Mouse (Mus musculus): ENCODE measurements around the gene Sohlh1.

The Sohlh1 gene

GRCm38 (mm10) chr2:25847226-25847625, at the start of gene Sohlh1:
TSS of gene Sohlh1 (minus strand) at chr2:25847248.
- no peak for DNase-seq (ENCODE audit: low spot score)

GRCm38 (mm10) chr2:25892440-25892839, 45.4 kb upstream of the Sohlh1 start:
- no peak for DNase-seq (ENCODE audit: low spot score)

- DNase-seq (ENCODE audit: low spot score), result no peak
Observed at GRCm38 (mm10) chr2:25888144-25888543, 41.1 kb upstream of the Sohlh1 start.

GRCm38 (mm10) chr2:25887226-25887625, 40.2 kb upstream of the Sohlh1 start:
- DNase-seq (ENCODE audit: low spot score), result no peak

- DNase-seq (ENCODE audit: low spot score), result no peak
Observed at GRCm38 (mm10) chr2:25884756-25885155, 37.7 kb upstream of the Sohlh1 start.

DNA sequence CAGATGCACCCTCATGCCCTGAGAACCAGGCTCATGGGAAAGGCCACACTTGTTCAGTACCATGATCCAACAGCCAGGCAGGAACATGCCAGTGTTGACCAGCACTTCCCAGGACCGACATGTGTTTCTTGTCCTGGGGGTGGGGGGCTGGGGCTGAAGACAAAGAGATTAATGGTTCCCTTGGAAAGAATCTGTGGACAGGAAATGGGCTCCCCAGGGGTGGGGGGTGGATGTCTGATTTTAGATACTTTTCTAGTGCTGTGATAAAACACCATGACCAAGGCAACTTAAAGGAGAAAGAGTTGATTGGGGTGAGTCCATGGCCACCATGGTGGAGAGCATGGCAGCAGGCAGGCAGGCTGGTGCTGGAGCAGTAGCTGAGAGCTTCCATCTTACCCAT, 35.2 kb upstream of the Sohlh1 start:
- no peak for DNase-seq (ENCODE audit: low spot score)

DNA sequence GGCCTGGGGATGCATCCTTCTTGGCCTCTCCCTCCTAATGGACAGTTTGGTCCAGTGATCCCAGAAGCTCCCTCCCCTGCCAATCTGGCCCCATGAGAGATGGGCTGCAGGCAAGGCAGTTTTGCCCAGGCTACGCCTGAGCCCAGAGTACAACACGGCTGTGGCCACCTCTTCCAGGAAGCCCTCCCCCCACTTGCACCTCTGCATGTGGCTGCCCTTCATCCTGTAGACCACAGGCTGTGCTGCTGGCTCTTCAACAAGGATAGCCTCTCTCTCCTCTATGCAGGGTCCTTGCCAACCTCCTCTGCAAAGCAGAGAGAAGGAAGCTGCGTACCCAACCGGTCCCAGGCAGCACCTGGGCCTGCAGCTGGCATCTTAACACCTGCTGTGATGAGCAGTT, 32.0 kb upstream of the Sohlh1 start:
- peak; percentile 18 for DNase-seq (ENCODE audit: low spot score)

DNA sequence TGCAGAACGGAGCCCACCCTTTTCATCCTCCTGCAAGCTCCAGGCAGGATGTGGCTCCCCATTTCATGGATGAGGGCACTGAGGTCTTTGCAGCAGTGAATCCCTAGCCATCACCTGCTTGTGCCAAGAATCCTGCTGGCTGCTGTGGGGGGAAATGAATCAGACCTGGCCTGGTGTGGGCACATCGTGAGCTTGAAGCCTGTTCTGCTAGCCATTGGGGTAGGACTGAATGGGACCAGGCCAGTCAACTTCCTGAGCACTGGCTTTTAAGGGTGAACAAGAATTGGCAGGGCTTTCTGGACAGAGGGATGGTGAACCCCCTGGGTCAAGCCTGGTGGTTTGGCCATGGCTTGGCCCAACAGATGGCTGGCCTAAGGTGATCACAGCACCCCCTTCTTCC, 31.5 kb upstream of the Sohlh1 start:
- no peak for DNase-seq (ENCODE audit: low spot score)

- DNase-seq (ENCODE audit: low spot score), result peak; percentile 11
Observed at GRCm38 (mm10) chr2:25877736-25878268, 30.8 kb upstream of the Sohlh1 start.

GRCm38 (mm10) chr2:25877250-25877735, 30.2 kb upstream of the Sohlh1 start:
- DNase-seq (ENCODE audit: low spot score), result no peak

GRCm38 (mm10) chr2:25866656-25867055, 19.6 kb upstream of the Sohlh1 start:
- DNase-seq (ENCODE audit: low spot score), result no peak

DNA sequence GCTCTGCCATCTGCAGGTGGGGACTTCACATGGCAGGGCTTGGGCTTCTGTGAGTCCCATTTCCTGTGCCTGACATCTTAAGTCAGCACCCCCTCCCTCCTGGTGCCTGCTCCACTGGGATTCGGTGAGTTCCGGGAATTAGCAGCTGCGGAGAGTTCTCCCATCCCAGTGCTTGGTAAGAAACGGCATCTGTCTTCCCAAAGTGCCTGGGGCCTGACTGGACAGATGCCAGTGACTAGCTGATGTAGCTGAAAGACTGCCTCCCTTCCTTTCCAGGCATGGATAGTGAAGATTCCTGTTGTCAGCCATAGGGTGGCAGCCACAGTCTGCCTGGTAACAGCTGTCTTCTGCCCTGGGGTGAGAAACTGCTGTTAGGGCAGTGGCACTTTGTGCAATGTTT, 18.4 kb upstream of the Sohlh1 start:
- peak; percentile 67 for DNase-seq (ENCODE audit: low spot score)

DNA sequence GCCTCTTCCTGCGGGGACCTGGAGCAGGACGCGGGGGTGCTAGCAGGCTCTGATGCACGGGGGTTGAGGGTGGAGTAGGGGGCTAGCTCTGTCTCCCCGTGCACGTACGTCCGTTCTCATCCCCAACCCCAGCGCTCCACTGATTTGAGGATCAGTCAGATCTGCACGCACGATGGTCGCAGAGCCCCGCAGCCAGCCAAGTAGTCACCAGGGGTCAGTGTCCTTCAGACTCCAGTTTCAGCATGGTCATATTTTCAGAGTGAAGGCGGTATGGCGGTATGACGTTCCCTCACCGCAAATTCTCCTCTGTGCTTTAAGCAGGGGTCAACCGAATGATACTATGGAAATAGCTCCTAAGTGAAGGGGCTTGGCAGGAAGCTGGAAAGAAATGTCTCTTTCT, 17.2 kb upstream of the Sohlh1 start:
- no peak for DNase-seq (ENCODE audit: low spot score)

DNA sequence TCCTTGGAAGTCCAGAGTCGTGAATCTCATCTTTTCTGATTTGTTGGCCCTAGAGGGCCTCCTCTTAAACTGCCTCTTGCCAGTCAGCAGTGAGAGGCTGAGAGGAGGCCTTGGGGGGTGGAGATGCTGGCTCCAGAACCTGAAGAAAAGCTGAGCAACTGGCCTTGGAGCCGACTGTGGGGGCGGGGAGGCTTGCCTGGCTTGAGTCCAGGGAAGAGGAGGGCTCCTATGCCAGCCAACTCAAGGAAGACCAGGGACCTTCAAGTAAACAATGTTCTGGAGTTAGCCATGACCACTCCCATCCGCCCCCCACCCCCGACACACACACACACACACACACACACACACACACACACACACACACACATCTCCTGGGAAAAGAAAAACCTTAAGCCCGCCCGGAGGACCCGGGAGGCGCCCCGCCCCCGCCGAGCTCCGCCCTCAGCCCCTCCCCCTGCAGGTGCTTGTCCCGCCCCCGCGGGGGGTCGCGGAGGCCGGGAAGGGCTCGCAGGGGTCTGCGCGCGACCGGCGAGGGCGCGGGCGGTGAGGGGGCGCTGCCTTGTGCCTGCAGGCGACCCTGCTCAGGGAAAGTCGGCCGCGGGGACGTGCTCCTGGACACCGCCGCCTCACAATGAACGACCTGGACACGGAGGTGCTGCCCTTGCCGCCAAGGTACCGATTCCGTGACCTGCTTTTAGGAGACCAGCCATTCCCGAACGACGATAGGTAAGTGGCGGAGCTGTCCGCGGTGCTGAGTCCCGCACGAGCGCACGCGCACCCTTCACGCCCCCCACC, 16.5 kb upstream of the Sohlh1 start, which contains the start of gene Kcnt1:
Gene Kcnt1, plus strand, starts transcription at position 398 of the 795 bp plus-strand sequence.
- no peak for DNase-seq (ENCODE audit: low spot score)

- DNase-seq (ENCODE audit: low spot score), result no peak
Observed at GRCm38 (mm10) chr2:25862696-25863270, 15.7 kb upstream of the Sohlh1 start.

DNA sequence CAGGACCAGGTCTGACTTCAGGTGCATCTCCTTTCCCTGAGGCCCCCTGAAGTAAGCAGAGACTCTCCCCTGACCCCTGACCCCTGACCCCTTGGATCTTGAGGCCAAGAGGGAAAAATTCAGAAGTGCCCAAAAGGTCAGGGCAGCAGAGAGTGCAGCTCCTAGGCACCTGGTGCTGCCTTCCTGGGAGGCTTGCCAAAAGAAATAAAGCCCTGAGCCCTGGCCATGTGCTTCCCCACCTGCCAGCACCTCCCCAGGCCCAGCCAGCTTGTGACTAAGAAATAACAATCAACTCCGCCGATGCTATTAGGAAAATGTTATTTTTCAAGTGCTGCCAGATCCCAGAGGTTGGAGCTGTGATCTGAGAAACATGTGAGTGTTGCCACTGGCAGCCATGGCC, 15.0 kb upstream of the Sohlh1 start:
- DNase-seq (ENCODE audit: low spot score), result no peak

- no peak for DNase-seq (ENCODE audit: low spot score)
Observed at GRCm38 (mm10) chr2:25859891-25860290, 12.8 kb upstream of the Sohlh1 start.

GRCm38 (mm10) chr2:25853998-25854397, 7.0 kb upstream of the Sohlh1 start:
- DNase-seq (ENCODE audit: low spot score), result no peak

DNA sequence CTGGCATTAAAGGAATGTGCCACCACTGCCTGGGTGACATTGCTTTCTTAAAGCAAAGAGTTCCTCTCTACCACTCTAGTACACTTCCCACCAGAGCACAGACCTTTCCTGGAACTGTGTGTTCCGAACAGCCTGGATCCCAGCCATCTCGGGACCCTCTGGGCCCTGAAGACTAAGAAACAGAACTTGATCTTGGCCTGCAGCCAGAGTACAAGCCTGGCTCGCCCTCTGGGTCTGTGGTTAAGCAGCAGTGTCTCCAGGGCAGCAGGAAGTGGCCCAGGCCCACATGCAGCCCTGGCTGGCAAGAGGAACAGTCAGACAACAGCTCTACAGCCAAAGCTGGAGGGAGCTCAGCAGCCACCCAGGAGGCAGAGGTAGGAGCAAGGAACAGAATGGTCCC, 5.6 kb upstream of the Sohlh1 start:
- DNase-seq (ENCODE audit: low spot score), result peak; percentile 83

DNA sequence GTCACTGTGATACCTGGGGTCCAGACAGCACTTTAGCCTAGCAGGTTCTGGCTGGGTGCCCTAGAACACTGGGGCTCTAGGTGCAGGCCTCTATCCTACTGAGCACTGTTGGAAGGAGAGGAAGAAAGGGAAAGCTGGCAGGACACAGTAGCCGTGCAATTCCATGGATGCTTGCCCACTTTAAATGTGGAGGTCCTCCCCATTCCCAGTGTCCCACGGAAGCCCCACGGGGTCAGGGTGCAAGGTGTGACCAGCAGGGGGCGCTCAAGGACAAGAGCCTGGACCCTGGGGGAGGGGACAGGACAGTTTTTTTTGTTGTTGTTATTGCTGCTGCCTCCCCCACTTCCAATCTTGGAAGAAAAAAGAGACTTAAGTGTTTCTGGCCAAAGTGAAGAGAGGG, 3.3 kb upstream of the Sohlh1 start:
- peak; percentile 40 for DNase-seq (ENCODE audit: low spot score)

DNA sequence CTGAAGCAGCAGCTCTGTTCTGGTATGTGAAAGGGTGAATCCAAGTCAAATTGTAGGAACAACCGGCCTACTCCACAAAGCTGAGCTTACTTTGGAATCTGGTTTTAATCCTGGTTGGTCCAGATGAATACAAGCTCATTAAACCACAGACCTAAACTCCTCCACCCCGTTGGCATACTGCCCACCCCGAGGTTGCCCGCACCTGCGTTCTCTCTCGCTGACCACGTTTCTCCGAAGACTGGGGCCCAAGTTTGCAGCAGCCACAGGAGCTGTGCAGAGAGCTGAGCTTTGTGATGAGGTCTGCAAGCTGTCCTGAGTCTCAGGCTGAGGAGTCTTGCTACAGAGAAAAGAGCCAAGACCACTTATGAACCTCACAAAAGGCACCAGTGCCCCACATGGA, 532 bp downstream of the Sohlh1 start:
- no peak for DNase-seq (ENCODE audit: low spot score)

- DNase-seq (ENCODE audit: low spot score), result peak; percentile 39
Observed at GRCm38 (mm10) chr2:25844097-25844496, 3.0 kb downstream of the Sohlh1 start.

DNA sequence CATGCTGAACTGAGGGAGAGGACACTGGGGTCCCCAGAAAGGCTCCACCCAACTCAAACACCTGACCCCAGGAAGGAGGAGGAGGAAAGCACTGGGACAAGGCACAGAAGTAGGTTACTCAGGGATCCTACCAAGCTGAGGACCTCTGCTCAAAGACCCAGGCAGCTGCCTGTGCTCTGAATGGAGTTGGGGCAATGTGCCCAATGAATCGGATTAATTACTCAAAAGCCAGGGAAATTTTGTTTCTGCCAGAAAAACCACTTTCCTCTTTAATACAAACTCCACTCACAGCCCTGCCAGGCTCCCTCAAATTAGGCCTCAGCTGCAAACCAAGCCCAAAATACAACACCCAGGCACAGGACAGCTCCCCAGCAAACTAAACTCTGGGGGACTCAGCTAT, 4.3 kb downstream of the Sohlh1 start:
- DNase-seq (ENCODE audit: low spot score), result peak; percentile 46
